Mouse (Mus musculus) thymus, adult 2 months (tissue): ENCODE results near the gene Dcaf4.

Experiments used
- CTCF ChIP-seq: fragments of 200-500 bp; IDR thresholded peaks from 2 replicates; pipeline ENCODE4 v1.5.1; 2012; ENCODE audit warnings: mild to moderate bottlenecking, control low read depth, low read length, moderate library complexity, borderline replicate concordance; ENCODE audit not compliant: control insufficient read depth, poor library complexity, insufficient read depth; ENCODE audit errors: extremely low read depth
- POLR2A ChIP-seq: fragments of 200-500 bp; IDR thresholded peaks from 2 replicates; pipeline ENCODE4 v1.6.1; 2012; ENCODE audit warnings: mild to moderate bottlenecking, low read length, control low read depth, moderate library complexity; ENCODE audit not compliant: control insufficient read depth, poor library complexity, insufficient read depth; ENCODE audit errors: extremely low read depth

DNA sequence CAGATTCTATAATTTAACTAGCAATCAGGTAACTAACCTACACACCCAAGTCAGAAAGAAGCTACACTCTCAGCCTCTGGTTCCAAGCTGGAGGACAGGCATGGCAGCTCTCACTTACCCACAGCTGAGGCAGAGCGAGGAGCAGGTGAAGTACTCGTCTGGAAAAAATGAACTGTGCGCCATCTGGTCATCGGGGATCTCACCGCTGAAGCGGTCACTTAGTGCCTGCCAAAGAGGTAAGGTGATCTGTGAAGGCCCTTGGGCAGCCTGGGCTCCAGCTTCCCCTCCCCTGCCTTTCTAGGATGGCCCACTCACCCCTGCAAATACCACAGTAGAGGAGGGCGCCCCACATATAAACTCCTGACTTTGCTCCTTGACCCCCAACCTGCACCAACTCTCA lies 38.2 kb downstream of the Dcaf4 start:
- TF ChIP-seq CTCF = no peak
- no peak for TF ChIP-seq POLR2A
